Mouse (Mus musculus): ENCODE measurements around the gene Cav3.

Gene Cav3

GRCm38 (mm10) chr6:112495219-112495618 lies 35.9 kb downstream of the Cav3 start:
- peak; percentile 16 to 58 for DNase-seq

- DNase-seq: no peak
These were observed 37.2 kb downstream of the Cav3 start for GRCm38 (mm10) chr6:112496291-112497060.

DNA sequence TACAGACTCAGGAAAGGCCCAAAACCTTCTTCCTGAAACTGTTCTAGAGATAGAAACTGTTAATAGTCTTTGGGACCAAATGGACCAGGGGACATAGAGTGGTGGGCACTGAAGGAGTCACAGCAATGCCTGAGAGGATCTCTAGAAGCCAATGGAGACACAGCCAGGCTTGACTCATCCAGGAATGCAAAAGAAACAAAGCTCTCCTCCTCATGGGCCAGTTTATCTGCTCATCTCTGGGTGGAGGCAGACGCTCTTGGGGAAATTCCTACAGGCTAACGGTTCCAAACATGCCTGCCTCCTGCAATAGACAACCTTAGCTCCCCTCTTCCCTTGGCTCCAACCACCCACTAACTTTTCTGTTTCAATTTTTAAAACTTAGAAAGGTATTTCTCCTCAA lies 38.2 kb downstream of the Cav3 start:
- DNase-seq: no peak

GRCm38 (mm10) chr6:112498716-112499115 lies 39.4 kb downstream of the Cav3 start:
- no peak for DNase-seq

- DNase-seq: no peak
These were observed 40.2 kb downstream of the Cav3 start for GRCm38 (mm10) chr6:112499456-112499855.

DNA sequence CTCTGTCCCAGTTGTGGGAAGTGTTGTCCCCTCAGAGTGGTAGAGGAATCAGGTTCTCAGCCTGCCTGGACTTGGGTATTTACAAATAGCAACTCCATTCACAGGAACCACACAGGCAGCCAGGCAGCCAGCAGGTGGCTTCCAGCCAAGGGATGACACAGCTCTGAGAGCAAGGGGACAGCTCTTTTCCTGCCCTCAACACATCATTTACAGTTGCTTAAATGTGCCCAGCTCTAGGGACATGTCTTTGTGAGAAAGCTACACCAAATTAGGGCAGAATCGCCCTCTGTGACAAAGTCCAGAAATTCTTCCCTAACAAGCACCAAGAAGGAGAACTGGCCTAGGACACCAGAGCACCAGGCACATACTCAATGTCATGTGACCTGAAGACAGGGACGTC lies 41.9 kb downstream of the Cav3 start:
- no peak for DNase-seq

DNA sequence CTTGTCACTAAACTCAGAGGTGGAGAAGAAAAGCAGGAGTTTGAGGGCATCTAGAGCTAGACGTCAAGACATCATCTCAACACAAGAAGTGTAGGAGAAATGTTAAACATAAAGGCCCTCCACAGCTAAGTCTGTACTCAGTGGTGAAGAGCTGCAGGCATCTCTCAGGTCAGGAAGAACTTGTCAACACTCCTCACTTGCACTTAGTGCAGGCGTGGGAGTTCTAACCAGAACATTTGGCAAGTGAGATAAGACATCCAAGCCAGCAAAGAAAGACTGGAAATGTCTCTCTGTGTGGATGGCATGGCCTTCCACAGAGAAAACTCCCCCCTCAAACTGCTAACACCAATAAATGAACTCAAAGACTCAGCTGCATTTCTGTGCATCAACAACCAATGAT lies 48.3 kb downstream of the Cav3 start:
- no peak for DNase-seq

- no peak for DNase-seq
These were observed 50.4 kb downstream of the Cav3 start for GRCm38 (mm10) chr6:112509590-112510131.

DNA sequence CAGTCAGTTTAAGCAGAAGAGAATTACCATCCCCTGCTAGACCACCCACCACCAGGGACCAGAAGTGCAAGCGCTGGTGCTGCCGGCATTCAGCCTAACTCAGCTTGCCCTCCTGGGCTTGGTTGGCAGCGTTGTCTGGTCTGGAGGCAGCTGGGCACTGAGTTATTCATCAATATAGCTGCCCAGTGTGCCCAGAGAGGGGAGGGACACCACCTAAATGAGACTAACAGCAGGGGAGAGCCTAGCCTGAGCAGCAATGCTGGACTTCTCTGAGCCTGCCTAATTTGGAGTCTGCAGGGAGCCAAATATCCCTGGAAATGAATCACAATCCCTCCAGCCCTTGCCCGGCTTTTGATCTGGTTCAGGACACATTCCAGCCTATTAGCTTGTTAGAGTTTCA lies 51.0 kb downstream of the Cav3 start:
- no peak for DNase-seq

DNA sequence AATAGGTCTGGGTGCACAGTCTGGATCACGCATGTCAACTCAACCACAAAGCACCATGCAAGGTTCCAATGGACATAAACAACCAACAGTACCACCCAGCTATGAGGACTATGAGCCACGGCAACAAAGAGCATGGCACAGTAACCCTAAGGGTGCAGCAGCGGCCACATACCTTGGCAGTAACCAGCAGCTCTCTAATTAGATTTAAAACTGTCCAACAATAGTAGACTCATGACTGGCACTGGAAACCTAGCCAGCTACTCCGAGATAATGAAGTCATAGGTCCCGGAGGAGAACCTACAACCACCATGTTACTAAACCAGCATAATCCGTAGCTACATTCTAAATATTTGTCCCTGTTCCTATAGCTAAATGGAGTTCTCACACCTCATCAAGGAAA lies 55.3 kb downstream of the Cav3 start:
- no peak for DNase-seq

- DNase-seq: no peak
These were observed 57.2 kb downstream of the Cav3 start for GRCm38 (mm10) chr6:112516496-112516895.

DNA sequence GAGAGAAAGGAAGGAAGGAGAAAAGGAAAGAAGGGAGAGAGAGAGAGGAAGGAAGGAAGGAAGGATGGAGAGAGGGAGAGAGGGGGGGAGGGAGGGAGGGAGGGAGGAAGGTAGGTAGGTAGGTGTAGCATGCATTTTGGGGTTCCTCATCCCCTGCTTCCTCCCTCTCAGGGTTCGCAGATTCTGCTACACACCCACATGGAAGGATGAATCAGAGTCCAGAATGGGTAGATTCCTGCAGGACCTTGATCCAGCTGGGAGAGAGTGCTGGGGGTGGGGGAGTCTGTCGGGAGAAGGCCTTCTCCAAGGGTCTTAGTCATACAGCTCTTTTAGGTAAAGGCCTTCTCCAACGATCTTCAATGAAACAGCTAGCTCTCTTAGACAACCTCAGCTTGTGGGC lies 58.3 kb downstream of the Cav3 start:
- no peak for DNase-seq

- no peak for DNase-seq
These were observed 58.7 kb downstream of the Cav3 start for GRCm38 (mm10) chr6:112517991-112518390.
